24 mouse cellular contexts compared by ENCODE assay signal in the genomic region with DNA sequence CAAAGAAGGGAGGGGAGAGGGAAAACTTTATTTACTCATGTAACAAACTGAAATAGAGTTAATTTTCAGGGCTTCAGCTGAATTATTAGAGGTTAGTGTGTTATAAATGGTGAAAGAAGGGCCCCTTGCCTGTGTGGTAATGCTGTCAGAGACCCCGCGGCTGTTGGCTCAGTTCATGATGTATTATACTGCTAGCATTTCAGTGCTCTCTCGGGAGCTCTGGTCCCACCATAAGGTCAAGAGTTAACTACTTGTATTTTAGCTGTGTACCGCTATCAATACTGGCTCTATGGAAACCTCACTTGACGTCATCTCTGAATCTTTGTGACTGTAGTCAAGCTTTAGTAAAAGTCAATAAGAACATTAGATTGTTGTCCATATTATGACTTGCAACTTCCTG.
DNase-seq lines count a peak whose midpoint lies in the region; ATAC-seq lines count a peak whose summit lies in the region.
"Had no signal": no experiment of that assay in that cellular context is flagged by ENCODE, and none has a peak within 500 bp of the region (broad histone marks: within the 10 kb centered on the region; RNA-seq: fewer than 3 reads in every experiment).

No protein-coding gene starts in this region.

- H3K27me3 ChIP-seq in forebrain, embryonic 12.5 days: no peaks in the 10 kb centered on the region
- no peaks in the 10 kb centered on the region for H3K27me3 ChIP-seq in forebrain, embryonic 11.5 days (ENCODE audit: control insufficient read depth, insufficient read depth, low read length)
- H3K27me3 ChIP-seq in midbrain, embryonic 14.5 days (ENCODE audit: control insufficient read depth, insufficient read depth, low read length): no peaks in the 10 kb centered on the region
- no peaks in the 10 kb centered on the region for H3K27me3 ChIP-seq in midbrain, embryonic 16.5 days (ENCODE audit: control insufficient read depth, insufficient read depth, low read depth, low read length)
- peaks cover 9% of the 10 kb centered on the region; the same call in 1 of the 2 replicates for H3K27me3 ChIP-seq in limb, embryonic 10.5 days (ENCODE audit: low read depth, poor library complexity, severe bottlenecking)
- no peaks in the 10 kb centered on the region for H3K27me3 ChIP-seq in neural tube, embryonic 13.5 days
- H3K27me3 ChIP-seq: CH12.LX; forebrain, embryonic 13.5 days; heart, embryonic 13.5 days; intestine, embryonic 15.5 days; liver, embryonic 15.5 days; megakaryocyte, embryonic 14.5 days had no signal

- H3K36me3 ChIP-seq in forebrain, embryonic 12.5 days (replicated peaks): no peaks in the 10 kb centered on the region
- no peaks in the 10 kb centered on the region for H3K36me3 ChIP-seq in forebrain, embryonic 11.5 days (ENCODE audit: control insufficient read depth, insufficient read depth, low read length)
- no peaks in the 10 kb centered on the region for H3K36me3 ChIP-seq in midbrain, embryonic 14.5 days (ENCODE audit: control insufficient read depth, insufficient read depth, low read length)
- H3K36me3 ChIP-seq in midbrain, embryonic 16.5 days (ENCODE audit: control insufficient read depth, insufficient read depth, low read length): no peaks in the 10 kb centered on the region
- H3K36me3 ChIP-seq in limb, embryonic 10.5 days: no peaks in the 10 kb centered on the region
- no peaks in the 10 kb centered on the region for H3K36me3 ChIP-seq in neural tube, embryonic 13.5 days
- H3K36me3 ChIP-seq: heart, embryonic 13.5 days; intestine, embryonic 15.5 days; liver, embryonic 15.5 days had no signal

- H3K4me3 ChIP-seq in forebrain, embryonic 12.5 days (replicated peaks): no peak overlapping the region
- H3K4me3 ChIP-seq in forebrain, embryonic 11.5 days (ENCODE audit: low read depth, low read length): no peak overlapping the region
- no peak overlapping the region for H3K4me3 ChIP-seq in midbrain, embryonic 14.5 days (replicated peaks; ENCODE audit: low read depth, low read length)
- H3K4me3 ChIP-seq in midbrain, embryonic 16.5 days (ENCODE audit: low read depth, low read length): no peak overlapping the region
- no peak overlapping the region for H3K4me3 ChIP-seq in limb, embryonic 10.5 days
- H3K4me3 ChIP-seq in neural tube, embryonic 13.5 days: no peak overlapping the region
- H3K4me3 ChIP-seq: forebrain, embryonic 13.5 days; heart, embryonic 13.5 days; intestine, embryonic 15.5 days; liver, embryonic 15.5 days; megakaryocyte, embryonic 14.5 days; myocyte had no signal

- H3K27ac ChIP-seq in forebrain, embryonic 12.5 days: no peak overlapping the region
- no peak overlapping the region for H3K27ac ChIP-seq in forebrain, embryonic 11.5 days (ENCODE audit: low read depth, low read length)
- H3K27ac ChIP-seq in midbrain, embryonic 14.5 days (replicated peaks; ENCODE audit: low read depth, low read length): peak overlapping the region; percentile 9; the same call in 1 of the 2 replicates
- H3K27ac ChIP-seq in midbrain, embryonic 16.5 days (ENCODE audit: low read length): no peak overlapping the region
- H3K27ac ChIP-seq in limb, embryonic 10.5 days: no peak overlapping the region
- H3K27ac ChIP-seq in neural tube, embryonic 13.5 days (replicated peaks): no peak overlapping the region
- H3K27ac ChIP-seq: forebrain, embryonic 13.5 days; heart, embryonic 13.5 days; intestine, embryonic 15.5 days; liver, embryonic 15.5 days had no signal

- DNase-seq in forebrain, embryonic 11.5 days (ENCODE audit: low spot score): no peak
- no peak for DNase-seq in midbrain, embryonic 14.5 days
- DNase-seq in limb, embryonic 10.5 days (ENCODE audit: low spot score): peak; percentile 69
- DNase-seq in spleen, postnatal 14 days (ENCODE audit: low spot score in 2 of 2): no peak
- DNase-seq in adrenal gland, postnatal 10 days: no peak
- DNase-seq: adrenal gland, adult 8-10 months; cerebellum, adult 11 months; cerebellum, postnatal 25 days; heart, postnatal 36 days; layer of hippocampus, postnatal 36 days; left cerebral cortex, postnatal 4 days; lung, postnatal 14 days; right cerebral cortex, postnatal 4 days; thymus, postnatal 25 days had no signal

- no peak overlapping the region for H3K9ac ChIP-seq in forebrain, embryonic 12.5 days
- no peak overlapping the region for H3K9ac ChIP-seq in forebrain, embryonic 11.5 days (ENCODE audit: low read length)
- no peak overlapping the region for H3K9ac ChIP-seq in midbrain, embryonic 14.5 days (replicated peaks; ENCODE audit: low read length)
- H3K9ac ChIP-seq in midbrain, embryonic 16.5 days (ENCODE audit: low read depth, low read length): no peak overlapping the region
- H3K9ac ChIP-seq in neural tube, embryonic 13.5 days: no peak overlapping the region
- H3K9ac ChIP-seq: forebrain, embryonic 13.5 days; heart, embryonic 13.5 days; intestine, embryonic 15.5 days; liver, embryonic 15.5 days had no signal

- no peak overlapping the region for H3K4me2 ChIP-seq in forebrain, embryonic 12.5 days
- no peak overlapping the region for H3K4me2 ChIP-seq in forebrain, embryonic 11.5 days (ENCODE audit: low read depth, low read length, severe bottlenecking)
- H3K4me2 ChIP-seq in midbrain, embryonic 14.5 days (ENCODE audit: low read length): no peak overlapping the region
- no peak overlapping the region for H3K4me2 ChIP-seq in midbrain, embryonic 16.5 days (ENCODE audit: low read length)
- H3K4me2 ChIP-seq in neural tube, embryonic 13.5 days: no peak overlapping the region
- H3K4me2 ChIP-seq: forebrain, embryonic 13.5 days; heart, embryonic 13.5 days; intestine, embryonic 15.5 days; liver, embryonic 15.5 days had no signal

- 0 out of 2 replicates have a peak, but pooled peaks have one; percentile 36 for ATAC-seq in forebrain, embryonic 12.5 days (ENCODE audit: low FRiP score)
- ATAC-seq in forebrain, embryonic 11.5 days (replicated peaks; ENCODE audit: low FRiP score): no peak
- no peak for ATAC-seq in midbrain, embryonic 14.5 days (ENCODE audit: low FRiP score, low TSS enrichment)
- ATAC-seq in midbrain, embryonic 16.5 days: no peak
- ATAC-seq in neural tube, embryonic 13.5 days (ENCODE audit: low read depth): peak; percentile 59; the same call in 1 of the 2 replicates
- ATAC-seq: forebrain, embryonic 13.5 days; intestine, embryonic 15.5 days had no signal

- 74% methylated on average over 5 of the region's 5 CpGs for whole genome bisulfite sequencing in forebrain, embryonic 12.5 days
- 88% methylated on average over 5 of the region's 5 CpGs for WGBS in forebrain, embryonic 11.5 days
- 52% methylated on average over 5 of the region's 5 CpGs for WGBS in midbrain, embryonic 14.5 days
- 54% methylated on average over 5 of the region's 5 CpGs for WGBS in midbrain, embryonic 16.5 days
- 29% methylated on average over 5 of the region's 5 CpGs for WGBS in limb, embryonic 10.5 days
- 11% methylated on average over 5 of the region's 5 CpGs for WGBS in neural tube, embryonic 13.5 days

- no peaks in the 10 kb centered on the region for H3K9me3 ChIP-seq in forebrain, embryonic 12.5 days
- H3K9me3 ChIP-seq in forebrain, embryonic 11.5 days (ENCODE audit: control insufficient read depth, low read length): no peaks in the 10 kb centered on the region
- no peaks in the 10 kb centered on the region for H3K9me3 ChIP-seq in midbrain, embryonic 14.5 days (ENCODE audit: control insufficient read depth, low read length)
- H3K9me3 ChIP-seq in midbrain, embryonic 16.5 days (replicated peaks; ENCODE audit: control insufficient read depth, low read length, poor library complexity, severe bottlenecking): no peaks in the 10 kb centered on the region
- no peaks in the 10 kb centered on the region for H3K9me3 ChIP-seq in limb, embryonic 10.5 days (replicated peaks)
- H3K9me3 ChIP-seq in neural tube, embryonic 13.5 days: no peaks in the 10 kb centered on the region
- H3K9me3 ChIP-seq: forebrain, embryonic 13.5 days; heart, embryonic 13.5 days; intestine, embryonic 15.5 days; liver, embryonic 15.5 days; megakaryocyte, embryonic 14.5 days had no signal

- peaks cover 6% of the 10 kb centered on the region; the same call in 1 of the 2 replicates for H3K4me1 ChIP-seq in forebrain, embryonic 12.5 days
- H3K4me1 ChIP-seq in forebrain, embryonic 11.5 days (replicated peaks; ENCODE audit: control insufficient read depth, insufficient read depth, low read length): 0 out of 2 replicates have a peak, but pooled peaks cover 2% of the 10 kb centered on the region
- peaks cover 8% of the 10 kb centered on the region for H3K4me1 ChIP-seq in midbrain, embryonic 14.5 days (ENCODE audit: control insufficient read depth, insufficient read depth, low read length)
- H3K4me1 ChIP-seq in midbrain, embryonic 16.5 days (ENCODE audit: control insufficient read depth, insufficient read depth, low read length): no peaks in the 10 kb centered on the region; the same call in 1 of the 2 replicates
- peaks cover 10% of the 10 kb centered on the region for H3K4me1 ChIP-seq in limb, embryonic 10.5 days
- H3K4me1 ChIP-seq in neural tube, embryonic 13.5 days (replicated peaks): peaks cover 10% of the 10 kb centered on the region
- H3K4me1 ChIP-seq: forebrain, embryonic 13.5 days; intestine, embryonic 15.5 days; liver, embryonic 15.5 days; megakaryocyte, embryonic 14.5 days had no signal

Comparison
In these comparisons a context has a peak if more than half of its experiments do, and no peak if none do; other contexts are left out.
1. ATAC-seq: peak in forebrain, embryonic 12.5 days (single experiment) and neural tube, embryonic 13.5 days (single experiment); none in forebrain, embryonic 11.5 days (single experiment), midbrain, embryonic 14.5 days (single experiment) and midbrain, embryonic 16.5 days (single experiment).